Mouse (Mus musculus) heart, postnatal 4 days (tissue): ENCODE results near the gene Epha7. TPM values are rescaled to one million over a fixed set of nuclear protein-coding genes. Genes with fewer than 3 reads are reported as not detected.

Source experiments
- DNase-seq: peaks from one replicate; pipeline ENCODE4 v3.0.0; 2021
- total RNA-seq, 2 experiments: library from RNA; stranded (reverse); gene quantifications; 2 replicates each; pipeline ENCODE4 v1.2.3; 2021

Gene Epha7
- total RNA-seq, 2 experiments from 2014 or later = 14.1 to 15.7 TPM

- no peak for DNase-seq
Observed at GRCm38 (mm10) chr4:28901496-28901895, 88.6 kb downstream of the Epha7 start.

GRCm38 (mm10) chr4:28902004-28902704, 89.2 kb downstream of the Epha7 start:
- no peak for DNase-seq

GRCm38 (mm10) chr4:28906985-28907384, 94.1 kb downstream of the Epha7 start:
- no peak for DNase-seq

GRCm38 (mm10) chr4:28910127-28910526, 97.2 kb downstream of the Epha7 start:
- DNase-seq = peak; percentile 7

- DNase-seq = no peak
Observed at GRCm38 (mm10) chr4:28912028-28912427, 99.1 kb downstream of the Epha7 start.

GRCm38 (mm10) chr4:28913613-28914012, 100.7 kb downstream of the Epha7 start:
- DNase-seq = no peak

- no peak for DNase-seq
Observed at GRCm38 (mm10) chr4:28920645-28921044, 107.7 kb downstream of the Epha7 start.

- no peak for DNase-seq
Observed at GRCm38 (mm10) chr4:28926072-28926471, 113.1 kb downstream of the Epha7 start.

GRCm38 (mm10) chr4:28933431-28933830, 120.5 kb downstream of the Epha7 start:
- no peak for DNase-seq

GRCm38 (mm10) chr4:28934802-28935201, 121.9 kb downstream of the Epha7 start:
- no peak for DNase-seq

- no peak for DNase-seq
Observed at GRCm38 (mm10) chr4:28935567-28935966, 122.6 kb downstream of the Epha7 start.

GRCm38 (mm10) chr4:28940710-28941109, 127.8 kb downstream of the Epha7 start:
- no peak for DNase-seq

- DNase-seq = no peak
Observed at GRCm38 (mm10) chr4:28944237-28944636, 131.3 kb downstream of the Epha7 start.

- DNase-seq = no peak
Observed at GRCm38 (mm10) chr4:28960889-28961560, 148.1 kb downstream of the Epha7 start.

- DNase-seq = no peak
Observed at GRCm38 (mm10) chr4:28967584-28968315, 154.8 kb downstream of the Epha7 start.

GRCm38 (mm10) chr4:28998462-28999286, 185.7 kb downstream of the Epha7 start:
- DNase-seq = no peak

- DNase-seq = no peak
Observed at GRCm38 (mm10) chr4:28999287-28999595, 186.3 kb downstream of the Epha7 start.

- DNase-seq = no peak
Observed at GRCm38 (mm10) chr4:29010333-29010732, 197.4 kb downstream of the Epha7 start.
